Mouse (Mus musculus): Measurements from ENCODE around the gene Ina.

The Ina gene

GRCm38 (mm10) chr19:46987646-46988045 is 26.9 kb upstream of the Ina start:
- WGBS = 84% methylated on average over 6 of the region's 6 CpGs

GRCm38 (mm10) chr19:46988231-46989087 is 26.0 kb upstream of the Ina start:
- WGBS = 68% methylated on average over 16 of the region's 16 CpGs

- 89% methylated on average over 20 of the region's 20 CpGs for WGBS
Observed at GRCm38 (mm10) chr19:46989479-46990152, 24.9 kb upstream of the Ina start.

- 97% methylated on average over 3 of the region's 3 CpGs for WGBS
Observed at GRCm38 (mm10) chr19:46990153-46990518, 24.4 kb upstream of the Ina start.

- whole genome bisulfite sequencing = 77% methylated on average over 8 of the region's 8 CpGs
Observed at GRCm38 (mm10) chr19:46990625-46991024, 23.9 kb upstream of the Ina start.

GRCm38 (mm10) chr19:46991145-46991544 is 23.4 kb upstream of the Ina start:
- WGBS = 6% methylated on average over 5 of the region's 5 CpGs

- 65% methylated on average over 4 of the region's 4 CpGs for WGBS
Observed at GRCm38 (mm10) chr19:46992329-46992728, 22.2 kb upstream of the Ina start.

- WGBS = 73% methylated on average over 9 of the region's 9 CpGs
Observed at GRCm38 (mm10) chr19:46996095-46996494, 18.4 kb upstream of the Ina start.

- 41% methylated on average over 8 of the region's 8 CpGs for WGBS
Observed at GRCm38 (mm10) chr19:46998168-46998870, 16.2 kb upstream of the Ina start.

GRCm38 (mm10) chr19:46998953-46999352 is 15.5 kb upstream of the Ina start:
- WGBS = 89% methylated on average over 4 of the region's 4 CpGs

- WGBS = 87% methylated on average over 6 of the region's 6 CpGs
Observed at GRCm38 (mm10) chr19:46999753-47000152, 14.7 kb upstream of the Ina start.

GRCm38 (mm10) chr19:47000357-47000756 is 14.1 kb upstream of the Ina start:
- WGBS = 84% methylated on average over 2 of the region's 3 CpGs

- WGBS = 79% methylated on average over 6 of the region's 6 CpGs
Observed at GRCm38 (mm10) chr19:47003742-47004511, 10.6 kb upstream of the Ina start.

GRCm38 (mm10) chr19:47005873-47006272 is 8.6 kb upstream of the Ina start:
- 68% methylated on average over 5 of the region's 5 CpGs for WGBS

- WGBS = 43% methylated on average over 4 of the region's 4 CpGs
Observed at GRCm38 (mm10) chr19:47006321-47006720, 8.2 kb upstream of the Ina start.

GRCm38 (mm10) chr19:47009420-47009819 is 5.1 kb upstream of the Ina start:
- WGBS = 47% methylated on average over 7 of the region's 7 CpGs

GRCm38 (mm10) chr19:47009943-47010342 is 4.6 kb upstream of the Ina start:
- 72% methylated on average over 5 of the region's 5 CpGs for WGBS

GRCm38 (mm10) chr19:47012521-47013130 is 1.9 kb upstream of the Ina start:
- 75% methylated on average over 15 of the region's 15 CpGs for WGBS

- 9% methylated on average over 20 of the region's 20 CpGs for WGBS
Observed at GRCm38 (mm10) chr19:47013340-47014158, 949 bp upstream of the Ina start.

- under 1% methylated on average over 11 of the region's 11 CpGs for WGBS
Observed at GRCm38 (mm10) chr19:47014159-47014446, 395 bp upstream of the Ina start.

GRCm38 (mm10) chr19:47015396-47015795 is 898 bp downstream of the Ina start:
- under 1% methylated on average over 37 of the region's 37 CpGs for WGBS

Data from cerebral cortex, adult 2 months (tissue).